Mouse (Mus musculus) ES-E14 (cell line): Measurements from ENCODE around the gene Lpcat3. TPM values are rescaled to one million over a fixed set of nuclear protein-coding genes. Genes with fewer than 3 reads are reported as not detected.
A peak's percentile ranks its signal among the peaks of the same experiment; 100 is the strongest.

Experiments used
- DNase-seq: peaks from one replicate; pipeline ENCODE4 v3.0.0-alpha.2; 2013; ENCODE audit warnings: low read depth, low spot score
- H3K27ac ChIP-seq: 2 replicates; pipeline ENCODE4 v1.5.1; 2012; ENCODE audit warnings: low read depth, mild to moderate bottlenecking, low read length, moderate library complexity, mixed read lengths; ENCODE audit not compliant: poor library complexity, insufficient read depth, severe bottlenecking
- H3K36me3 ChIP-seq: 2 replicates; pipeline ENCODE4 v1.6.1; 2012; ENCODE audit warnings: mild to moderate bottlenecking, low read length, moderate library complexity, mixed read lengths; ENCODE audit not compliant: control insufficient read depth, poor library complexity, insufficient read depth, severe bottlenecking
- H3K4me1 ChIP-seq, 2 experiments: fragments of 150-350 bp in 1 of 2; sonication (generic) in 1 of 2; 2 replicates each; pipeline ENCODE4 v1.6.1; 2012; ENCODE audit warnings: low read length in 2 of 2, mild to moderate bottlenecking in 1 of 2, mixed read lengths in 1 of 2; ENCODE audit not compliant: control insufficient read depth in 2 of 2, insufficient read depth in 2 of 2, poor library complexity in 1 of 2
- H3K4me3 ChIP-seq, 2 experiments: fragments of 150-350 bp in 1 of 2; sonication (generic) in 1 of 2; 2 replicates each; pipeline ENCODE4 v1.5.1; 2012; ENCODE audit warnings: low read length in 2 of 2, low read depth in 1 of 2, mild to moderate bottlenecking in 1 of 2, mixed read lengths in 1 of 2; ENCODE audit not compliant: insufficient read depth in 1 of 2, poor library complexity in 1 of 2, severe bottlenecking in 1 of 2
- H3K9ac ChIP-seq: 2 replicates; pipeline ENCODE4 v1.6.1; 2012; ENCODE audit warnings: low read depth, mild to moderate bottlenecking, low read length, mixed read lengths; ENCODE audit not compliant: poor library complexity, insufficient read depth, severe bottlenecking
- H3K9me3 ChIP-seq: fragments of 150-350 bp; sonication (generic); 2 replicates; pipeline ENCODE4 v1.6.1; 2012; ENCODE audit warnings: low read depth, mild to moderate bottlenecking, low read length; ENCODE audit not compliant: control insufficient read depth, insufficient read depth
- CHD2 ChIP-seq: IDR thresholded peaks from 2 replicates; pipeline ENCODE4 v1.6.1; 2014; ENCODE audit warnings: mild to moderate bottlenecking, low read depth, low read length, inconsistent platforms
- HCFC1 ChIP-seq: IDR thresholded peaks from 2 replicates; pipeline ENCODE4 v1.6.1; 2012; ENCODE audit warnings: low read length, inconsistent platforms, borderline replicate concordance; ENCODE audit not compliant: insufficient read depth
- MAFK ChIP-seq: IDR thresholded peaks from 2 replicates; pipeline ENCODE4 v1.6.1; 2014; ENCODE audit warnings: mild to moderate bottlenecking, low read depth, low read length, inconsistent platforms; ENCODE audit not compliant: insufficient read depth
- ZC3H11A ChIP-seq: IDR thresholded peaks from 2 replicates; pipeline ENCODE4 v1.6.1; 2012; ENCODE audit warnings: low read depth, mild to moderate bottlenecking, inconsistent platforms, low read length, borderline replicate concordance
- ZNF384 ChIP-seq: IDR thresholded peaks from 2 replicates; pipeline ENCODE4 v1.6.1; 2012; ENCODE audit warnings: low read depth, low read length, inconsistent platforms
- in situ Hi-C, 2 experiments: fragments of 600-800 bp; cut with MboI; formaldehyde crosslinking; loops; one replicate each; pipeline ENCODE4 v1.15.1; 2025; ENCODE audit warnings: low sequenced_read_pairs in 2 of 2, inconsistent platforms in 1 of 2; ENCODE audit not compliant: unreplicated experiment in 2 of 2
- total RNA-seq: library from RNA; depleted of rRNA; stranded (reverse); fragments of 300-350 nt; gene quantifications from 2 replicates; pipeline ENCODE4 v1.2.3, GENCODE M21; 2012

Lpcat3 gene
- total RNA-seq, 1 experiment: 65.5 TPM

- DNase-seq: no peak
- H3K9me3 ChIP-seq: no peaks in the 10 kb centered on the region
- H3K9ac ChIP-seq: peak overlapping the region; percentile 92
- peak overlapping the region; percentile 5; the same call in 1 of the 2 replicates for H3K27ac ChIP-seq
- peaks cover 3 to 12% of the 10 kb centered on the region in 2 experiments; a peak in 3 of 4 replicates for H3K4me1 ChIP-seq
- peaks cover 53% of the 10 kb centered on the region for H3K36me3 ChIP-seq
- H3K4me3 ChIP-seq: peak overlapping the region; percentile 93 to 95
- in situ Hi-C loops: no loop called here
- TF ChIP-seq ZC3H11A: no peak
- no peak for TF ChIP-seq HCFC1
- no peak for TF ChIP-seq ZNF384
- TF ChIP-seq MAFK: no peak
- no peak for TF ChIP-seq CHD2
These were observed 50.1 kb downstream of the Lpcat3 start for GRCm38 (mm10) chr6:124712918-124713317.

- TF ChIP-seq HCFC1: no peak
- peak; percentile 22; the same call in 1 of the 2 replicates for TF ChIP-seq ZC3H11A
- peak overlapping the region; percentile 71 for H3K27ac ChIP-seq
- no peaks in the 10 kb centered on the region for H3K9me3 ChIP-seq
- peaks cover 0 to 20% of the 10 kb centered on the region in 2 experiments for H3K4me1 ChIP-seq
- no peak for DNase-seq
- in situ Hi-C loops: no loop called here
- H3K9ac ChIP-seq: peak overlapping the region; percentile 62
- H3K4me3 ChIP-seq: peak overlapping the region in 1 of 2 experiments; percentile 64; a peak in 2 of 4 replicates
- H3K36me3 ChIP-seq: peaks cover 37% of the 10 kb centered on the region
These were observed 54.1 kb downstream of the Lpcat3 start for GRCm38 (mm10) chr6:124716864-124717490.

GRCm38 (mm10) chr6:124717968-124718367 is 55.1 kb downstream of the Lpcat3 start:
- H3K36me3 ChIP-seq: peaks cover 37% of the 10 kb centered on the region
- in situ Hi-C loops: no loop called here
- TF ChIP-seq HCFC1 (no peak), MAFK (no peak), CHD2 (no peak), ZNF384 (no peak), ZC3H11A (no peak)
- H3K9ac ChIP-seq: peak overlapping the region; percentile 62
- H3K9me3 ChIP-seq: no peaks in the 10 kb centered on the region
- H3K4me1 ChIP-seq: peaks cover 0 to 20% of the 10 kb centered on the region in 2 experiments
- peak overlapping the region; percentile 55 to 64 for H3K4me3 ChIP-seq
- H3K27ac ChIP-seq: peak overlapping the region; percentile 71
- no peak for DNase-seq

DNA sequence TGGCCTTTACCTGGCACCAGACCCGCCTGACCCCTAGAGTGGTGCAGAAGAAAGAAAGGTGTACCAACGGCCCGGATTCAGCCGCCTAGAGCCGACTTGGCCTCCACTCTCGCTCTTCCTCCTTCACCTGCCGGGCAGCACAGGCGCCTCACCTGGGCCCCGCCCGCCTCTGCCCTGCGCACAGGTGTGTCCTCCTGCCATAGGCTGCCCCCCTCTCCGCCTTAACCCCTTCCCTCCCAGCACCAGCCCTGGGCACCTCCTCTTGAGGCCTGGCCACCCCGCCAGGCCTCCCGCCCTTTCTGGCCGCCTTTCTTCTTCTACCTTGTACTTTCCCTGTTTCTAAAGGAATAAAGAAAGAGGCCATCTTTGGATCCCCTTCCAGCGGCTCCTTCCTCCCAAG is 55.9 kb downstream of the Lpcat3 start:
- no peak for DNase-seq
- in situ Hi-C loops: no loop called here

More for the DNA sequence above, 55.9 kb downstream of the Lpcat3 start:
- peaks cover 0 to 20% of the 10 kb centered on the region in 2 experiments; a peak in 3 of 4 replicates for H3K4me1 ChIP-seq
- H3K27ac ChIP-seq: peak overlapping the region; percentile 17; the same call in 1 of the 2 replicates
- no peak for TF ChIP-seq MAFK
- TF ChIP-seq ZNF384: no peak
- TF ChIP-seq CHD2: no peak
- no peak for TF ChIP-seq ZC3H11A
- no peak for TF ChIP-seq HCFC1
- H3K9ac ChIP-seq: peak overlapping the region; percentile 62
- peak overlapping the region; percentile 55 to 64 for H3K4me3 ChIP-seq
- no peaks in the 10 kb centered on the region for H3K9me3 ChIP-seq
- H3K36me3 ChIP-seq: peaks cover 34% of the 10 kb centered on the region
